In genomic region chr19:53554402-53554801, GRCm38 (mm10) we compare ENCODE assay signal across 17 mouse cellular contexts. TPM values are rescaled to one million over a fixed set of nuclear protein-coding genes. Genes with fewer than 3 reads are reported as not detected.
DNase-seq lines count a peak whose midpoint lies in the region; ATAC-seq and TF ChIP-seq lines count a peak whose summit lies in the region.
"Had no signal": no experiment of that assay in that cellular context is flagged by ENCODE, and none has a peak within 500 bp of the region (broad histone marks: within the 10 kb centered on the region; RNA-seq: fewer than 3 reads in every experiment).

No protein-coding gene starts in this region.

- TF ChIP-seq EP300 in liver, embryonic 14.5 days (IDR thresholded peaks at IDR 0.05; ENCODE audit: low read depth) = no peak
- no peak for TF ChIP-seq EP300 in stomach, postnatal 0 days (optimal IDR thresholded peaks at IDR 0.05)

- peak; percentile 56 for ATAC-seq in intestine, embryonic 15.5 days
- ATAC-seq in liver, embryonic 14.5 days (ENCODE audit: insufficient read depth) = peak; percentile 28; the same call in 1 of the 2 replicates
- peak; percentile 82 for ATAC-seq in stomach, postnatal 0 days (ENCODE audit: low FRiP score, low TSS enrichment)
- no peak for ATAC-seq in neural tube, embryonic 15.5 days (ENCODE audit: low FRiP score)
- ATAC-seq: forebrain, embryonic 14.5 days had no signal

- peak overlapping the region; percentile 18 for H3K27ac ChIP-seq in liver, adult 2 months (replicated peaks; ENCODE audit: insufficient read depth, low read depth, low read length)
- no peak overlapping the region for H3K27ac ChIP-seq in intestine, embryonic 15.5 days
- no peak overlapping the region for H3K27ac ChIP-seq in liver, embryonic 14.5 days
- no peak overlapping the region for H3K27ac ChIP-seq in stomach, postnatal 0 days (replicated peaks)
- H3K27ac ChIP-seq in neural tube, embryonic 15.5 days (replicated peaks) = no peak overlapping the region
- H3K27ac ChIP-seq: left cerebral cortex, adult 2 months; stomach, embryonic 15.5 days had no signal

- whole genome bisulfite sequencing in liver, adult 2 months = 30% methylated on average over 11 of the region's 11 CpGs
- 73% methylated on average over 11 of the region's 11 CpGs for WGBS in intestine, embryonic 15.5 days
- WGBS in liver, embryonic 14.5 days (ENCODE audit: insufficient replicate concordance) = 55% methylated on average over 11 of the region's 11 CpGs
- WGBS in stomach, postnatal 0 days = 66% methylated on average over 11 of the region's 11 CpGs
- 91% methylated on average over 11 of the region's 11 CpGs for WGBS in neural tube, embryonic 15.5 days

- no peaks in the 10 kb centered on the region for H3K36me3 ChIP-seq in liver, adult 2 months (ENCODE audit: control insufficient read depth, insufficient read depth, low read length)
- no peaks in the 10 kb centered on the region for H3K36me3 ChIP-seq in intestine, embryonic 15.5 days
- no peaks in the 10 kb centered on the region for H3K36me3 ChIP-seq in liver, embryonic 14.5 days (replicated peaks; ENCODE audit: control insufficient read depth, insufficient read depth, low read depth)
- no peaks in the 10 kb centered on the region for H3K36me3 ChIP-seq in stomach, postnatal 0 days (ENCODE audit: control insufficient read depth, insufficient read depth, low read length)
- no peaks in the 10 kb centered on the region for H3K36me3 ChIP-seq in neural tube, embryonic 15.5 days
- H3K36me3 ChIP-seq: limb, embryonic 10.5 days; stomach, embryonic 15.5 days had no signal

- TF ChIP-seq POLR2A in liver, adult 2 months (IDR thresholded peaks at IDR 0.05; ENCODE audit: extremely low read depth, insufficient read depth, low read length) = no peak

- no peaks in the 10 kb centered on the region for H3K9me3 ChIP-seq in intestine, embryonic 15.5 days
- H3K9me3 ChIP-seq in liver, embryonic 14.5 days (ENCODE audit: control insufficient read depth, low read length) = no peaks in the 10 kb centered on the region
- no peaks in the 10 kb centered on the region for H3K9me3 ChIP-seq in stomach, postnatal 0 days (ENCODE audit: control insufficient read depth, low read length)
- H3K9me3 ChIP-seq in neural tube, embryonic 15.5 days (replicated peaks) = no peaks in the 10 kb centered on the region
- H3K9me3 ChIP-seq: limb, embryonic 10.5 days; stomach, embryonic 15.5 days had no signal

- no peak overlapping the region for H3K9ac ChIP-seq in liver, adult 2 months (ENCODE audit: low read depth, low read length)
- H3K9ac ChIP-seq in intestine, embryonic 15.5 days = no peak overlapping the region
- no peak overlapping the region for H3K9ac ChIP-seq in liver, embryonic 14.5 days (replicated peaks)
- no peak overlapping the region for H3K9ac ChIP-seq in stomach, postnatal 0 days (ENCODE audit: low read length)
- no peak overlapping the region for H3K9ac ChIP-seq in neural tube, embryonic 15.5 days (replicated peaks)
- H3K9ac ChIP-seq: lung, embryonic 14.5 days; stomach, embryonic 15.5 days had no signal

- no peak overlapping the region for H3K4me2 ChIP-seq in intestine, embryonic 15.5 days (replicated peaks)
- H3K4me2 ChIP-seq in liver, embryonic 14.5 days (ENCODE audit: low read depth) = no peak overlapping the region
- H3K4me2 ChIP-seq in stomach, postnatal 0 days (replicated peaks; ENCODE audit: low read depth) = no peak overlapping the region
- H3K4me2 ChIP-seq in neural tube, embryonic 15.5 days = no peak overlapping the region
- H3K4me2 ChIP-seq: lung, embryonic 14.5 days; stomach, embryonic 15.5 days had no signal

- H3K4me1 ChIP-seq in liver, adult 2 months (ENCODE audit: control insufficient read depth, insufficient read depth, low read length) = peaks cover 3% of the 10 kb centered on the region; the same call in 1 of the 2 replicates
- peaks cover 13% of the 10 kb centered on the region for H3K4me1 ChIP-seq in intestine, embryonic 15.5 days (replicated peaks)
- H3K4me1 ChIP-seq in liver, embryonic 14.5 days (replicated peaks; ENCODE audit: control insufficient read depth in 2 of 2, insufficient read depth in 2 of 2, low read length in 1 of 2) = peaks cover 0 to 24% of the 10 kb centered on the region in 2 experiments; a peak in 2 of 4 replicates
- H3K4me1 ChIP-seq in stomach, postnatal 0 days (replicated peaks; ENCODE audit: control insufficient read depth, insufficient read depth) = 0 out of 2 replicates have a peak, but pooled peaks cover 2% of the 10 kb centered on the region
- H3K4me1 ChIP-seq in neural tube, embryonic 15.5 days = peaks cover 8% of the 10 kb centered on the region

- H3K79me2 ChIP-seq in liver, adult 2 months (ENCODE audit: control insufficient read depth, insufficient read depth, low read length) = no peaks in the 10 kb centered on the region

- no peaks in the 10 kb centered on the region for H3K27me3 ChIP-seq in liver, adult 2 months (ENCODE audit: control insufficient read depth, insufficient read depth, low read length)
- no peaks in the 10 kb centered on the region for H3K27me3 ChIP-seq in intestine, embryonic 15.5 days (replicated peaks)
- no peaks in the 10 kb centered on the region for H3K27me3 ChIP-seq in liver, embryonic 14.5 days (ENCODE audit: control insufficient read depth, insufficient read depth, low read length)
- H3K27me3 ChIP-seq in stomach, postnatal 0 days (ENCODE audit: control insufficient read depth, insufficient read depth, low read length) = no peaks in the 10 kb centered on the region
- no peaks in the 10 kb centered on the region for H3K27me3 ChIP-seq in neural tube, embryonic 15.5 days (replicated peaks)
- H3K27me3 ChIP-seq: stomach, embryonic 15.5 days had no signal

- DNase-seq in liver, adult 2 months (ENCODE audit: extremely low read depth, low read depth, low spot score) = peak; percentile 95
- no peak for DNase-seq in liver
- DNase-seq in liver, embryonic 14.5 days (ENCODE audit: low read depth in 3 of 3, low spot score in 3 of 3) = peak in 1 of 3 experiments; percentile 15
- DNase-seq in stomach, postnatal 0 days (ENCODE audit: low spot score) = peak; percentile 38
- no peak for DNase-seq in cerebellum, adult 11 months
- DNase-seq in retina, embryonic 14.5 days (ENCODE audit: low spot score) = no peak
- DNase-seq: adrenal gland, adult 2 months; heart, adult 18-20 months; lung, embryonic 14.5 days; midbrain, embryonic 14.5 days; thymus, postnatal 14 days had no signal

- no peak for TF ChIP-seq CTCF in liver, adult 2 months (IDR thresholded peaks at IDR 0.05; ENCODE audit: low read depth, low read length)
- no peak for TF ChIP-seq CTCF in liver, embryonic 14.5 days (IDR thresholded peaks at IDR 0.05; ENCODE audit: low read depth)
- no peak for TF ChIP-seq CTCF in stomach, postnatal 0 days (IDR thresholded peaks at IDR 0.05; ENCODE audit: low read depth)

- H3K4me3 ChIP-seq in liver, adult 2 months (ENCODE audit: insufficient read depth, low read depth, low read length) = no peak overlapping the region
- no peak overlapping the region for H3K4me3 ChIP-seq in intestine, embryonic 15.5 days (replicated peaks)
- H3K4me3 ChIP-seq in liver, embryonic 14.5 days (ENCODE audit: insufficient read depth in 1 of 2, low read depth in 2 of 2, low read length in 2 of 2) = no peak overlapping the region
- no peak overlapping the region for H3K4me3 ChIP-seq in stomach, postnatal 0 days (ENCODE audit: low read depth, low read length)
- H3K4me3 ChIP-seq in neural tube, embryonic 15.5 days (replicated peaks) = no peak overlapping the region
- H3K4me3 ChIP-seq: left cerebral cortex, adult 2 months; limb, embryonic 10.5 days; stomach, embryonic 15.5 days had no signal

RNA-seq across cellular contexts. Expression of gene Dusp5, which starts 25.5 kb away (rescaled TPM):
- 0.18 and 1.1 TPM in 2 replicates for total RNA-seq in liver, adult 2 months (2014; rRNA removed)
- 0.44 and 1.2 TPM in 2 replicates for polyA plus RNA-seq in liver, adult 2 months (2012; rRNA removed)
- 8.7 and 9.0 TPM in 2 replicates for polyA plus RNA-seq in intestine, embryonic 15.5 days (2015; fragmentation: Nextera tagmentation; extraction: Ambion mirVana)
- polyA plus RNA-seq in liver, embryonic 14.5 days (2012; rRNA removed) = 1.0 and 1.3 TPM in 2 replicates
- polyA plus RNA-seq in liver, embryonic 14.5 days (2014; fragmentation: Nextera tagmentation; extraction: Ambion mirVana) = 1.8 and 1.9 TPM in 2 replicates
- polyA plus RNA-seq in stomach, postnatal 0 days (2015; fragmentation: Nextera tagmentation; extraction: Ambion mirVana) = 14.1 and 18.5 TPM in 2 replicates
- polyA plus RNA-seq in neural tube, embryonic 15.5 days (2015; fragmentation: Nextera tagmentation; extraction: Ambion mirVana) = 3.8 and 6.5 TPM in 2 replicates

RNA-seq across cellular contexts. Expression of gene Nutf2-ps1, which starts 34.5 kb away (rescaled TPM):
- 21.3 and 32.6 TPM in 2 replicates for total RNA-seq in liver, adult 2 months (2014; rRNA removed)
- 42.4 and 50.1 TPM in 2 replicates for polyA plus RNA-seq in liver, adult 2 months (2012; rRNA removed)
- 366 and 397 TPM in 2 replicates for polyA plus RNA-seq in intestine, embryonic 15.5 days (2015; fragmentation: Nextera tagmentation; extraction: Ambion mirVana)
- 45.0 and 105 TPM in 2 replicates for polyA plus RNA-seq in liver, embryonic 14.5 days (2012; rRNA removed)
- 167 and 188 TPM in 2 replicates for polyA plus RNA-seq in liver, embryonic 14.5 days (2014; fragmentation: Nextera tagmentation; extraction: Ambion mirVana)
- 168 and 177 TPM in 2 replicates for polyA plus RNA-seq in stomach, postnatal 0 days (2015; fragmentation: Nextera tagmentation; extraction: Ambion mirVana)
- 220 and 221 TPM in 2 replicates for polyA plus RNA-seq in neural tube, embryonic 15.5 days (2015; fragmentation: Nextera tagmentation; extraction: Ambion mirVana)

RNA-seq across cellular contexts. Expression of gene Smc3, which starts 45.8 kb away (rescaled TPM):
- total RNA-seq in liver, adult 2 months (2014; rRNA removed) = 10.5 and 12.0 TPM in 2 replicates
- 1.6 and 1.8 TPM in 2 replicates for polyA plus RNA-seq in liver, adult 2 months (2012; rRNA removed)
- 57.0 and 63.2 TPM in 2 replicates for polyA plus RNA-seq in intestine, embryonic 15.5 days (2015; fragmentation: Nextera tagmentation; extraction: Ambion mirVana)
- 12.5 and 25.2 TPM in 2 replicates for polyA plus RNA-seq in liver, embryonic 14.5 days (2012; rRNA removed)
- polyA plus RNA-seq in liver, embryonic 14.5 days (2014; fragmentation: Nextera tagmentation; extraction: Ambion mirVana) = 30.3 and 38.0 TPM in 2 replicates
- polyA plus RNA-seq in stomach, postnatal 0 days (2015; fragmentation: Nextera tagmentation; extraction: Ambion mirVana) = 24.9 and 27.0 TPM in 2 replicates
- 49.9 and 56.9 TPM in 2 replicates for polyA plus RNA-seq in neural tube, embryonic 15.5 days (2015; fragmentation: Nextera tagmentation; extraction: Ambion mirVana)

Comparison
In these comparisons a context has a peak if more than half of its experiments do, and no peak if none do; other contexts are left out.
1. DNase-seq: peak in liver, adult 2 months (single experiment) and stomach, postnatal 0 days (single experiment); none in liver (single experiment), cerebellum, adult 11 months (single experiment) and retina, embryonic 14.5 days (single experiment).